Mouse (Mus musculus): ENCODE results near the gene Naaladl2. TPM values are rescaled to one million over a fixed set of nuclear protein-coding genes. Genes with fewer than 3 reads are reported as not detected.
A peak's percentile ranks its signal among the peaks of the same experiment; 100 is the strongest.

Naaladl2 gene
- polyA plus RNA-seq, 1 experiment from 2014 or later: 2.0 TPM

DNA sequence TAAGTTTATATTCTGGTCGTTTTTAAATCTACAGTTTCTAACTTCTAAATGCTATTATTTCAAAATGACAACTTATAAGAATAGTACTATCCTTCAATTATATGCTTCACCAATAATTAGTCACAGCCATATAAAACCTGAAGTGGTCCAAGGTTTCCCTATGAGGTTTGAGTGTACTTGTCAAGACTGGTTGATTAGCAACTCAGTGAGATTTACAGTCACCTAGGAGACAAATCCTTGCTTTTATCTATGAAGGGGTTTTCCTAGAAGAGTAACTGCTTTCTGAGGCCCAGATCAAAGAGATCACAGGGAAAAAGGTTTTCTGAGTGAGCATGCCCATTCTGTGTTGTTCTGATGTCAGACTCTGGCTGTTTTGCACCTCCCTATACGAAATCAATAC lies 222.2 kb downstream of the Naaladl2 start:
- H3K36me3 ChIP-seq: no peaks in the 10 kb centered on the region
- H3K9ac ChIP-seq: no peak overlapping the region
- H3K4me2 ChIP-seq (replicated peaks): no peak overlapping the region
- no peaks in the 10 kb centered on the region for H3K4me1 ChIP-seq
- no peak for ATAC-seq (ENCODE audit: low FRiP score, low read depth)
- no peak overlapping the region for H3K27ac ChIP-seq
- no peak overlapping the region for H3K4me3 ChIP-seq
- 36% methylated on average over 2 of the region's 2 CpGs for WGBS
- no peaks in the 10 kb centered on the region for H3K9me3 ChIP-seq
- H3K27me3 ChIP-seq: no peaks in the 10 kb centered on the region

DNA sequence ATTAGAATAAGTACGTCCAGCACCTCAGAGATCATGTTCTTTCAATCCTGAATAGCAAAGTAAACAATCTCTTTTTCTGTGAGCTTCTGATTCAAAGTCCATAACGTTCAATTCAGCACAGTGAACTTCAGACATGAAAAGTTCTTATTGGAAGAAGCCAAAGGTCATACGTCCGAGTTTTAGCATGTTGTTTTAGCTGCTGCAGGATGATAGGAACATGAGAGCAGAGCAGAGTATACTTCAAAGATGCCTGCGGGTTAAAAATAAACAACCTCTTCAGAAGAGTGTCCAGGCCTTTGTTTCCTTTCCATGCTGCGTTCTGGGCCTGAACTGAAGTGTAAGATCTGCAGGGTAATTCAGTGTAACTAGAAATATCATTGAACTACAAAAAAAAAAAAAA lies 222.7 kb downstream of the Naaladl2 start:
- Histone ChIP-seq H3K9me3 (no peaks in the 10 kb centered on the region), H3K36me3 (no peaks in the 10 kb centered on the region), H3K27me3 (no peaks in the 10 kb centered on the region), H3K4me3 (no peak overlapping the region), H3K27ac (no peak overlapping the region), H3K4me2 (replicated peaks) (no peak overlapping the region), H3K4me1 (no peaks in the 10 kb centered on the region), H3K9ac (no peak overlapping the region)
- 53% methylated on average over 6 of the region's 6 CpGs for WGBS
- no peak for ATAC-seq (ENCODE audit: low FRiP score, low read depth)

DNA sequence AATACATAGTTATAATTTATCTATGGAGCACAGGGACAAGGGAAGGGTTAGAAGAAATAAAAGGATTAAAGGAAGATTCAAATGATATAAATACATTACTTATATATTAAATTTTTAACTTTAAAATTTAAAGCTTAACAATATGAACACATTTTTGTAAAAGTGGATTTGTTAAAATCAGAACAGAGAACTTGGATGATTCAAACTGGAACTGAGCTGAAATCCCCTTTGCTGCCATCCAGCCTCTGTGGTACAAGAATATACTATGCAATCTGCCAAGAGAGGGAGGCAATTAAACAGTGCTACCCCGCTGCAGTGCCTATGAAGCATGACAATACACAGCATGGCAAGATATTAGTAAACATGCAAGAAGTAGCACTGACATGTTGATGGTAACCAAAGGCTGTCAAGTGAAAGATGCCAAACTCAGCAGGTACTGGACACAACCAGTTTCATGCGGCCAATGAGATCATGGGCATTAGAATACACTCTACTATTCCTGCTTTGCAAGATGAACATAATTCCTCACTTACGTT lies 238.6 kb downstream of the Naaladl2 start:
- Histone ChIP-seq H3K27me3 (no peaks in the 10 kb centered on the region), H3K27ac (no peak overlapping the region), H3K36me3 (no peaks in the 10 kb centered on the region), H3K4me1 (no peaks in the 10 kb centered on the region), H3K9ac (no peak overlapping the region), H3K9me3 (no peaks in the 10 kb centered on the region), H3K4me3 (no peak overlapping the region), H3K4me2 (replicated peaks) (no peak overlapping the region)
- WGBS: 83% methylated on average over 3 of the region's 3 CpGs
- ATAC-seq (ENCODE audit: low FRiP score, low read depth): no peak

DNA sequence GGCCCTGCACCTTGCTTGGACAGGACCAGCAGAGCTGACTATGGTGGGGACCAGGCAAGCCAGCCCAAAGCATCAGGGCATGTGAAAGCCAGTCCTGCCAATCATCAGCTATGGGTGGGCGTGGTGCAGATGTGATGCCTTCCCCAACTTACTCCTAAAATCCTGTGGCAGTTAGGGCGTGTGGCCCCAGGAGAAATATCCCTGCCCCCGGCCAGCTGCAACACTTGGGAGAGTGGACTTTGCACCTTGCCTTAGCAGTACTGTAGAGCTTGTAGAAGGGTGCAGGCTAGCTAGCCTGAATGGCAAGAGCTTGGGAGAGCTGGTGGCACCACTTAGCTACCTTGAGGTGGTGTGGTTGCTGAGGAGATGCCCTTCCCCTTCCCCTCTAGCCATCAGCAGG lies 255.3 kb downstream of the Naaladl2 start:
- Histone ChIP-seq H3K36me3 (no peaks in the 10 kb centered on the region), H3K9me3 (no peaks in the 10 kb centered on the region), H3K27me3 (no peaks in the 10 kb centered on the region), H3K4me1 (no peaks in the 10 kb centered on the region), H3K4me3 (no peak overlapping the region), H3K27ac (no peak overlapping the region), H3K4me2 (replicated peaks) (no peak overlapping the region), H3K9ac (no peak overlapping the region)
- no peak for ATAC-seq (ENCODE audit: low FRiP score, low read depth)
- WGBS: 83% methylated on average over 3 of the region's 3 CpGs

DNA sequence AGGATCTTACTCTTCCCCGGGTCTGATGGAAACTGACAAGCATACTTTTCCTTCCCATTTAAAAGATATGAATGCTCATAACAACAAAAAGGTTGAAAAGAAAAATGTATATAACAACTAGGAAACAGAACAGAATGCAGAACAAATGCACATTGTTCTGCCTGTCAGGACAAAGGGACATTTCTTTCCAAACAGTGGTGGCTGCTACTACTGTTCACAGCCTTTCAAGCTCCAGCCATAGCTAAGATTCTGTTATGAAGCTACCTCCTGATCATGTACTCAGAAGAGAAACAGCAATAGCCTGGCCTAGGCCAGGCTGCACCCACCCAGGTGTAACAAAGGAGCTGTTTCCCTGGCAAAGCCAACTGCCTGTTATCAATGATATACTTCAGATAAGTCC lies 271.8 kb downstream of the Naaladl2 start:
- Histone ChIP-seq H3K4me3 (no peak overlapping the region), H3K36me3 (no peaks in the 10 kb centered on the region), H3K27me3 (no peaks in the 10 kb centered on the region), H3K27ac (no peak overlapping the region), H3K9me3 (no peaks in the 10 kb centered on the region), H3K4me2 (replicated peaks) (no peak overlapping the region), H3K4me1 (no peaks in the 10 kb centered on the region), H3K9ac (no peak overlapping the region)
- 96% methylated on average over 1 of the region's 1 CpGs for WGBS
- no peak for ATAC-seq (ENCODE audit: low FRiP score, low read depth)

DNA sequence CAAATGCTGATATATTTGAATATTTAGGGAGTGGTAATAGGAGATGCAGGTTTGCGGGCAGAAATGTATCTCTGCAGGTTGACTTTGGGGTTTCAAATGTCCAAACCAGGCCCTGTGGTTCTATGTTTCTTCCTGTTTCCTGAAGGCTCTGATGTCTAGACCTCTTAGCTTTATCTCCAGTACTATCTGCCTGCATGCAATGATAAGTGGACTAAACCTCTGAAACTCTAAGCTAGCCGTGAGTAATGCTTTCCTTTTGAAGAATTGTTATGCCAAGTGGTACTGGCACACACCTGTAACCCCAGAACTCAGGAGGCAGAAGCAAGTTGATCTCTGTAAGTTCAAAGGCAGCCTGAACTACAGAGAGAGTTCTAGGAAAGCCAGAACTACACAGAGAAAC lies 291.1 kb downstream of the Naaladl2 start:
- ATAC-seq (ENCODE audit: low FRiP score, low read depth): no peak
- H3K9ac ChIP-seq: no peak overlapping the region

DNA sequence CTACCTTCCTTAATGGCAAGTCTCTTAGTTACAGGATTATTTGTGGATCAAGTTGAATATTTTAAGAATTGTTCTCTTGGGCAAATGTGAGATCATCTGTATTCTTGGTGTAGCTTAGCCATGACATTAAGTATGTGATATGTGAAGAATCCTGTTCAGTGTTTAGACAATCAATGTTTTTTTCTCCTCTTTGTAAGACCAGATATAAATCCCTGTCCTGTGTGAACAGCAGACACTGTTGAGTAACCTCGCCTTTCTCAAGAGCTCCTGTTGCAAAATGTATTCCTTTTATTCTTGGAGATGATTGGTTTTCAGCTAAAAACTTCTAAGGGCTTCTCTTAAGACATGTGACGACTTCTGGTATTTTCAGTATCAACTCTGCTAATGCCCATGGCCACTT lies 347.3 kb downstream of the Naaladl2 start:
- 74% methylated on average over 2 of the region's 2 CpGs for WGBS
- no peak for ATAC-seq (ENCODE audit: low FRiP score, low read depth)
- H3K36me3 ChIP-seq: no peaks in the 10 kb centered on the region
- no peak overlapping the region for H3K4me2 ChIP-seq (replicated peaks)
- no peak overlapping the region for H3K9ac ChIP-seq
- H3K4me1 ChIP-seq: no peaks in the 10 kb centered on the region
- no peaks in the 10 kb centered on the region for H3K9me3 ChIP-seq
- no peak overlapping the region for H3K4me3 ChIP-seq
- H3K27me3 ChIP-seq: no peaks in the 10 kb centered on the region
- no peak overlapping the region for H3K27ac ChIP-seq

More for the DNA sequence above, 291.1 kb downstream of the Naaladl2 start:
- H3K4me2 ChIP-seq (replicated peaks): no peak overlapping the region
- H3K27me3 ChIP-seq: no peaks in the 10 kb centered on the region
- 83% methylated on average over 2 of the region's 2 CpGs for WGBS
- H3K27ac ChIP-seq: no peak overlapping the region
- H3K4me1 ChIP-seq: no peaks in the 10 kb centered on the region
- H3K36me3 ChIP-seq: no peaks in the 10 kb centered on the region
- H3K9me3 ChIP-seq: no peaks in the 10 kb centered on the region
- H3K4me3 ChIP-seq: no peak overlapping the region

DNA sequence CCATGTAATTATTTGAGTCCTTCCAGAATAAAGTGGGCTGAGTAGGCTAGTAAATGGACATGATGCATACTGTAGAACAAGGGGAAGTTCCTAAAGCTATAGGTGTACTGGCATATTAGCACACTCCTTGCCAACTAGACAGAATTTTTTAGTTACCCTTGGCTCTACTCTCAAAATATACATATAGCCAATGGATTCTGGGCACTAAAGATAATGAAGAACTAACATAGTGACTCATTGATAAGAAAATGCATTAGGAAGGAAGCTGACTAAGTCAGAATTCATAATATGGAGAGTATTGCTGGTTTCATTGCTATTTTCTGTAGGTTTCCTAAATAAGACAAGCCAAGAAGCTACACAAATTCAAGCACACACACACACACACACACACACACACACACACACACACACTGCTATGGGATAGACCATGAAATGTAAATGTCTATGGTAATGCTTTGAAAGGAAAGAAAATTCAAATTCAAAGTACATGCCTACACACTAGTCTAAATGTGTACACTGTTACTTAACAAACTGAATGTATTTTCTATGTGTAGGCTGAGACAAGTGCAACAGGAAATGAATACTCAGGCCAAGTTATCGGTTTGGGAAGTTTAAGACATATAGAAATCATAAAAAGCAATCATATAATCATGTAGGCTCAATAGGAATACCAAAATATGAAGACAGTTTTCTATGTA lies 356.5 kb downstream of the Naaladl2 start:
- Histone ChIP-seq H3K4me1 (0 out of 2 replicates have a peak, but pooled peaks cover 4% of the 10 kb centered on the region), H3K4me2 (replicated peaks) (no peak overlapping the region), H3K27me3 (no peaks in the 10 kb centered on the region), H3K4me3 (no peak overlapping the region), H3K9ac (no peak overlapping the region), H3K27ac (no peak overlapping the region), H3K9me3 (no peaks in the 10 kb centered on the region), H3K36me3 (no peaks in the 10 kb centered on the region)
- ATAC-seq (ENCODE audit: low FRiP score, low read depth): no peak
- 76% methylated on average over 1 of the region's 1 CpGs for WGBS

DNA sequence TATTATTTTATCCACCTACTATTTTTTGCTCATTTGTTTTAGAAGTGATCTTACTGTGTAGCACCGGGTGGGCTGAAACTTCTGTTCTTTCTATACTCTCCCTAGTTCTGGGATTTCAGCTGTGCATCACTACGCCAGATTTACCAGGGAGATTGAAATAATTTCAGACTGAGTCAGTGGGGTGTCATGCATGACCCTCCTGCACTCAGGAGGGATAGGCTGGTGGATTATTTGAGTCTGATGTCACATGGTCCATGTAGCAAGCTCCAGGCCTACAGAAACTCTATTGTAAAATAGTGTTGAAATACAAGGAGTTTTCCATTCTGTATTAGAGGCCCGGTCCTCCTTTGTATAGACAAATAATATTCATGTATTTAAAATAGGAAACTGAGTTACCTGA lies 360.0 kb downstream of the Naaladl2 start:
- WGBS: 88% methylated on average over 3 of the region's 3 CpGs
- no peaks in the 10 kb centered on the region for H3K27me3 ChIP-seq
- no peak overlapping the region for H3K4me2 ChIP-seq (replicated peaks)
- H3K27ac ChIP-seq: no peak overlapping the region
- no peak overlapping the region for H3K9ac ChIP-seq
- no peak overlapping the region for H3K4me3 ChIP-seq
- no peaks in the 10 kb centered on the region for H3K9me3 ChIP-seq
- ATAC-seq (ENCODE audit: low FRiP score, low read depth): no peak
- no peaks in the 10 kb centered on the region for H3K36me3 ChIP-seq
- H3K4me1 ChIP-seq: 0 out of 2 replicates have a peak, but pooled peaks cover 4% of the 10 kb centered on the region

DNA sequence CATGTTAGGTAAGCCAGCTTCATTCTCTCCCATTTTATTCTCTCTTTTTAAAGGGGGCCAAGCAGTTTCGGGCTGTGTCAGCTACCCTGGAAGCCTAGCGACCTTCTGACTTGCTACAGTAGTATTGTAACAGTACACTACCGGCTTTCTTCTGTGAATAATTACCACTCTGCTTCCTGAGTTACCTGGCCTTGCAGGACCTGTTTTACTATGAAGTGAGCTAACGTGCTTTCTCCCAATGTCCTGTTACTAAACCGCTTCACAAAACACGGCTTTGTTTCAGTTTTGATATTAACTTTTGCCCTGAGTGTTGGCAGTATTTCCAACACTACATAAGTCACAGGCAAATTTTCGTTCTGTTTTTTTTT lies 360.6 kb downstream of the Naaladl2 start:
- ATAC-seq (ENCODE audit: low FRiP score, low read depth): 0 out of 2 replicates have a peak, but pooled peaks have one; percentile 28
- H3K4me3 ChIP-seq: no peak overlapping the region
- H3K4me1 ChIP-seq: 0 out of 2 replicates have a peak, but pooled peaks cover 4% of the 10 kb centered on the region
- H3K9me3 ChIP-seq: no peaks in the 10 kb centered on the region
- WGBS: 47% methylated on average over 7 of the region's 7 CpGs
- peak overlapping the region; percentile 2; the same call in 1 of the 2 replicates for H3K27ac ChIP-seq
- H3K9ac ChIP-seq: no peak overlapping the region
- H3K4me2 ChIP-seq (replicated peaks): peak overlapping the region; percentile 27
- no peaks in the 10 kb centered on the region for H3K27me3 ChIP-seq
- no peaks in the 10 kb centered on the region for H3K36me3 ChIP-seq

DNA sequence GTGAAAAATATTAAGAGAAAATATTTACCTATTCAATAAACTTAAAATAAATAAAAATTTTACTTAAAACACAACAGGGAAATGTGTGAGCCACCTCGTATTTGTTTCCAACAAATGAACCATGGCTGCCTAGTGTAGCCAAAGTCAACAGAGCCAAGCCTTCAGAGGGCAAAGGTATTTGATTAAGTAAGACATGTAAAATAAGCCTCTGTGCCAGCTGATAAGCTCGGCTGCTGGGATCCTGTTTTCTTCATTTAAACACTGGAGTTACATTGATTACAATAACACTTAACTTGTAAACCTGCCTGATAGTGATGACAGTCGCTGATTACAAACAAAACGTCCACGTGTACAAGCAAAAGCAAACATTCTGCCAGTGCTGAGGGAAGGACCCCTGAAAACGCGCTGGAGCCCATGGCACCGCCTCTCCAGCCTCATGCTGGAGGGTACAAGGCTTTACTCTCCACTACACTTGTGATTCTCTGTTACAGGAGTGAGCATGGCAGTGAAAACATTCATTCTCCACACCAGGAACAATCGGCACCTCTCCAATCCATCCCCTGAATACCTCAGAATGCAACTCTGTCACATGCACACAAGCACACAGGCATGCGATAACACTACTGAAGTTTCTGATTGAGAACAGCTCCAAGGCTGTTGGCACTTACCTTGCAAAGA lies 361.1 kb downstream of the Naaladl2 start:
- peak; percentile 11; the same call in 1 of the 2 replicates for ATAC-seq (ENCODE audit: low FRiP score, low read depth)
- Histone ChIP-seq H3K4me2 (replicated peaks) (peak overlapping the region; percentile 27), H3K4me1 (peaks cover 4% of the 10 kb centered on the region; the same call in 1 of the 2 replicates), H3K27me3 (no peaks in the 10 kb centered on the region), H3K9me3 (no peaks in the 10 kb centered on the region), H3K4me3 (no peak overlapping the region), H3K27ac (peak overlapping the region; percentile 2; the same call in 1 of the 2 replicates), H3K9ac (no peak overlapping the region), H3K36me3 (no peaks in the 10 kb centered on the region)
- WGBS: 54% methylated on average over 10 of the region's 10 CpGs

DNA sequence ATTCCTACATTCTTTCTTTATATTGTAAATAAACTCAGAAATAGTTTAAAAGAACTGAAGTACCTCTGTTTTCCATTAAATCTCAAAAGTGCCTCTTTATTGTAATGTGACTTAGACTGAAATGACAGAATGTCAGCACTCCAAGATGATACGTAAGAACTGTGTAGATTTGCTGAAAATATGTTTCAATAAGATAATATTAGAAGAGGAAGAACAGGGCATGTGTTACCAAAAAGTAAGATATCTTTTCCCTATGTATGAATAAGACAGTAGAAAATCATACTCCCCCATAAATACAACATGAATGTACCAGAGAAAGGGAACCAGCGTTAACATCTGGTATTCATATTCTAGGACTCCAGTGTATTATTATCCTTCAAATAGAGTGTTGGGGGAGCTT lies 362.4 kb downstream of the Naaladl2 start:
- Histone ChIP-seq H3K9me3 (no peaks in the 10 kb centered on the region), H3K4me2 (replicated peaks) (no peak overlapping the region)
- no peak for ATAC-seq (ENCODE audit: low FRiP score, low read depth)

More for the DNA sequence above, 362.4 kb downstream of the Naaladl2 start:
- 76% methylated on average over 2 of the region's 2 CpGs for WGBS
- H3K4me1 ChIP-seq: peaks cover 4% of the 10 kb centered on the region; the same call in 1 of the 2 replicates
- no peaks in the 10 kb centered on the region for H3K36me3 ChIP-seq
- no peaks in the 10 kb centered on the region for H3K27me3 ChIP-seq
- no peak overlapping the region for H3K27ac ChIP-seq
- no peak overlapping the region for H3K9ac ChIP-seq
- H3K4me3 ChIP-seq: no peak overlapping the region

Data from limb, embryonic 13.5 days (tissue).